Mouse (Mus musculus) kidney, adult 9 months (tissue): ENCODE data around the gene Krtap16-3.

Experiments used
- DNase-seq: peaks from one replicate; pipeline ENCODE4 v3.0.0; 2022

The Krtap16-3 gene

GRCm38 (mm10) chr16:88962773-88963172, at the start of gene Krtap16-3:
Krtap16-3 (minus strand) TSS chr16:88962873.
- DNase-seq = no peak

GRCm38 (mm10) chr16:89010659-89011058, 48.0 kb upstream of the Krtap16-3 start, which contains the start of gene Krtap22-2:
Krtap22-2 (minus strand) TSS chr16:89010759.
- no peak for DNase-seq

DNA sequence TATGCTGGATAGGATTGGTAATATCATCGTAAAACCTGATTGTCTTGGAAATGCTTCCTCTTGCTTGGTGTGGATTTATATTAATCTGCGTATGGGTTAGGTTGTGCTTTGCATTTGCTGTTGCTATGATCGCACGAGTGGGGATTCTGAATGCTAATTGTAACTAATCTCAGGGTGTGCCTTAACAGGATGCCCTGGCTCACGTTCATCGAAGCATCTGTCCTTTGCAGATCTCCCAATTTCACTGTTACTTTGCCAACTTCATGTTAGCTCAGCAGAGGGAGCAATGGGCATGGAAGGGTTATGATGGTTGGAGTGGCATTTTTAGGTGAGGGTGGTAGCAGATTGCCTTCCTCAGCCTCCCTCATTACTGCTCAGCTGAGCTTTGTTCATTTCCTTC, 21.6 kb downstream of the Krtap16-3 start:
- DNase-seq = no peak

DNA sequence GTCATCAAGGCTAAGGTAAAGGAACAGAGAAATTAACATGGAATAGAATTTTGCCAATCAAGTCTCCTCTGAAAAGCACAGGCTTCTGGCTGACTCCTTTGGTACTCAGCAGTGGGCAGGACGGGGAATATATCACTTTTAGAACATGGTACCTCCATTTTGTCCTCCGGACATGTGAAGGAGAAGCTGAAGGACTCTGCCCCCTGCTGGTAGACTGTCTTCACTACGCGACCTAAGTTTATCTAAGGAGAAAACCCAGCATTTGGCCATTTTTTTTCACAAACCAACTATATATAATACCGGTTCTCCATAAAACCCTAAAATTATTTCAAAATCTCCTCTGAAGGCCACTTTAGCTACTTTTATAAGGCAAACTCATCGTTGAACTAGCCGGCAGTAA, 24.4 kb downstream of the Krtap16-3 start:
- no peak for DNase-seq

- no peak for DNase-seq
Measured at GRCm38 (mm10) chr16:88932165-88932564, 30.5 kb downstream of the Krtap16-3 start, which contains the start of gene Krtap19-9b. Krtap19-9b (minus strand) TSS chr16:88932265.
